Mouse (Mus musculus): ENCODE data around the gene Stk11. TPM values are rescaled to one million over a fixed set of nuclear protein-coding genes. Genes with fewer than 3 reads are reported as not detected.

The Stk11 gene
- polyA plus RNA-seq, 1 experiment: 91.7 TPM

DNA sequence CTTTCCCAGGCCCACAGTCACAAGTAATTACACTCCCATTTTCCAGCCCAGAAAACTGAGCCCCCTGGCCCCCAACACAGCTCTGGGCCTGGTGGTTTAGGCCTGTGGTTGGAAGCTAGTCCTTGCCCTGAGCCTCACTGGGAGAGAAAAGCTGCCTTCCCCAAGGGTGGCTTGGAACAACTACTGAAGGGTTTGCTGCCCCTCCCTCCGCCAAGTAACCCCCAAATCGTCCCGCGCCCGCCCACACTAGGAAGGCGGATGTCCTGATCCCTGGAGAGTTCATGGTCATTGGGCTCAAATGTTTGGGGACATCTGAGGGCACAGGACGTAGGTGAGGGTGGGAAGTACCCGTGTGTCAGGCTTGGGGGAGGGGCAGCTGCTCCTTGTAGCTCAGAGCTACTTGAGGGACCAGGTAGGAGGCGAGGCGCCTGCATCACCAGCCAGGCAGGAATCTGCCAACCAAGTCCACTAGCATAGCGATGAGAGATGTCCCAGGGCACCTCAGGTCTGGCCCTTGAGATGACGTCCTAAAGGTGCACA is 43.5 kb downstream of the Stk11 start:
- peaks cover 40% of the 10 kb centered on the region for H3K4me1 ChIP-seq (ENCODE audit: control insufficient read depth, insufficient read depth, low read length)
- TF ChIP-seq CTCF (IDR thresholded peaks at IDR 0.05; ENCODE audit: borderline replicate concordance, insufficient read depth, low read length) (no peak), POLR2A (IDR thresholded peaks at IDR 0.05; ENCODE audit: low read depth, low read length) (no peak)
- H3K4me3 ChIP-seq (ENCODE audit: insufficient read depth, low read length): no peak overlapping the region
- H3K27ac ChIP-seq (ENCODE audit: insufficient read depth, low read length): peak overlapping the region; percentile 88

GRCm38 (mm10) chr10:80159561-80160454 is 44.2 kb downstream of the Stk11 start:
- peak overlapping the region; percentile 18 for H3K4me3 ChIP-seq (ENCODE audit: insufficient read depth, low read length)
- H3K27ac ChIP-seq (ENCODE audit: insufficient read depth, low read length): peak overlapping the region; percentile 97
- TF ChIP-seq POLR2A (IDR thresholded peaks at IDR 0.05; ENCODE audit: low read depth, low read length) (no peak), CTCF (IDR thresholded peaks at IDR 0.05; ENCODE audit: borderline replicate concordance, insufficient read depth, low read length) (no peak)
- peaks cover 40% of the 10 kb centered on the region for H3K4me1 ChIP-seq (ENCODE audit: control insufficient read depth, insufficient read depth, low read length)

DNA sequence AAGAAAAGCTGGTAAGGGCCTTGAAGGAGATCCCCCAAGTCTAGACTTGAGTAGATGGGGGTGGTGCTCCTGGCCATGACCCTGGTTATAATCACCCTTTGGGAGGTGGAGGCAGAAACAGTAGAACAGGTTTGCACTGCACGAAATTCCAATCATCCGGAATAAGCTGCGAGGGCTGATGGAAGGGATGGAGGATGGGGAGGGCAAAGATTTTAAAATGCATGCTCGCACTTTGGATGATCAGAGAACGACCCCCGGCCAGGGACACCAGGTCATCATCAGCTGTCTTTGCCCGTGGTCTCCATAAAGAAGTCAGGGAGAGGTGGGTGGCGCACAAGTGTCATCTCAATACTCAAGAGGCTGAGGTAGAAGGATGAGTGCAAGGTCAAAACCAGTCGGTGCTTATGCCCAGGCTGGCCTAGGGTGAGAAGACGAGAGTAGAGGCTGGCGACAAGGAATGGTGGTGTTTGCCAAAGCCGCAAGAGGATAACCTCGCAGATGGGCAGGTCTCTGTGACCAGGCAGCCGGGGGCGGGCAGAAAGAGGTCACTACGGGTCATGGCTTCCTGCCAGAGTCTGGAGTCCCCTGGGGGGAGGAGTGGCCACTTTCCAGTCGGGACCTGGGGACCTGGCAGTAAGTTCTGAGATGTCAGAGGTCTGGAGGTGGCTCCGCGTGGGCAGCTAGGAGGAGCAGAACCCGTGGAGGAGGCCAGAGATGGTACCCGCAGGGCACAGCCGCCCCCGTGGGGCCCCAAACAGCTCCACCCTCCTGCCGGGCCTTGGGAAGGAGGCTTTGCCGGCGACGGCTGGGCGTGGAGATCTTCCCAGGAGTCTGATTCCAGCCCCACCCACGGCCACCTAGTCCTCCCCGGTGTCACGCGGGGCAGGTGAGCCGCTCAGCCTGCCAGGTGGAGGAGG is 45.1 kb downstream of the Stk11 start:
- TF ChIP-seq CTCF (IDR thresholded peaks at IDR 0.05; ENCODE audit: borderline replicate concordance, insufficient read depth, low read length) (no peak), POLR2A (IDR thresholded peaks at IDR 0.05; ENCODE audit: low read depth, low read length) (no peak)
- Histone ChIP-seq H3K4me1 (ENCODE audit: control insufficient read depth, insufficient read depth, low read length) (peaks cover 34% of the 10 kb centered on the region), H3K4me3 (ENCODE audit: insufficient read depth, low read length) (peak overlapping the region; percentile 18), H3K27ac (ENCODE audit: insufficient read depth, low read length) (peak overlapping the region; percentile 97)

- H3K27ac ChIP-seq (ENCODE audit: insufficient read depth, low read length): peak overlapping the region; percentile 97
- peaks cover 35% of the 10 kb centered on the region for H3K4me1 ChIP-seq (ENCODE audit: control insufficient read depth, insufficient read depth, low read length)
- H3K4me3 ChIP-seq (ENCODE audit: insufficient read depth, low read length): no peak overlapping the region
- TF ChIP-seq CTCF (IDR thresholded peaks at IDR 0.05; ENCODE audit: borderline replicate concordance, insufficient read depth, low read length) (no peak), POLR2A (IDR thresholded peaks at IDR 0.05; ENCODE audit: low read depth, low read length) (no peak)
These were observed 46.1 kb downstream of the Stk11 start for GRCm38 (mm10) chr10:80161522-80162242.

- Histone ChIP-seq H3K27ac (ENCODE audit: insufficient read depth, low read length) (peak overlapping the region; percentile 97), H3K4me1 (ENCODE audit: control insufficient read depth, insufficient read depth, low read length) (peaks cover 36% of the 10 kb centered on the region), H3K4me3 (ENCODE audit: insufficient read depth, low read length) (no peak overlapping the region)
- no peak for TF ChIP-seq POLR2A (IDR thresholded peaks at IDR 0.05; ENCODE audit: low read depth, low read length)
- no peak for TF ChIP-seq CTCF (IDR thresholded peaks at IDR 0.05; ENCODE audit: borderline replicate concordance, insufficient read depth, low read length)
These were observed 46.6 kb downstream of the Stk11 start for GRCm38 (mm10) chr10:80162243-80162608.

DNA sequence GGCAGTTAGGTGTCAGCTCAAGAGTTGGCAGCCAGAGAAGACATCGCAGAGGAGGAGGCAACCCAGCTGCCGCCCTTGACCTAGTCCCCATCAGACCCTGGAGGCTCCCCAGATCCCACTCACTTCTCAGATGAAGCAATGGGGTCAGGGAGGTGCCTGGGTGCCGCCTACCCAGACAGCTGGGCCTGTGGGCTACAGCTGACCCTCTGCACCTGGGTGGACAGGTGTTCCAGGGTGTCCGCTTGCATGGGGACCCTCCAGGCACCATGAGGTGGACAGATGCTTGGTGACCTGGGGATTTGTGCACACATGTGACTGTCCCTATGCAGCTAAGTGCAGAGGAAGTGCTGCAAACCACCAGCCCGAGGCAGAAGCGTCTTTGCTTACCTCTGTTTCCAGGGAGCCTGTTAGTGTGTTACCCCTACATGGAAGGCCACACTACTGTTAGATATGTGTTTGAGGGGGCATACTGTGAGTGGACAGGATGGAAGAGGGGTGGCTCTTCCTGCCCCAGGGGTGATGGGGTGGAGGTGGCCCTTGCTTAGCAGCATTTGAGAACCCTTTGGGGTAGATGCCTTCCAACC is 47.2 kb downstream of the Stk11 start:
- no peak overlapping the region for H3K4me3 ChIP-seq (ENCODE audit: insufficient read depth, low read length)
- TF ChIP-seq POLR2A (IDR thresholded peaks at IDR 0.05; ENCODE audit: low read depth, low read length) (no peak), CTCF (IDR thresholded peaks at IDR 0.05; ENCODE audit: borderline replicate concordance, insufficient read depth, low read length) (no peak)

DNA sequence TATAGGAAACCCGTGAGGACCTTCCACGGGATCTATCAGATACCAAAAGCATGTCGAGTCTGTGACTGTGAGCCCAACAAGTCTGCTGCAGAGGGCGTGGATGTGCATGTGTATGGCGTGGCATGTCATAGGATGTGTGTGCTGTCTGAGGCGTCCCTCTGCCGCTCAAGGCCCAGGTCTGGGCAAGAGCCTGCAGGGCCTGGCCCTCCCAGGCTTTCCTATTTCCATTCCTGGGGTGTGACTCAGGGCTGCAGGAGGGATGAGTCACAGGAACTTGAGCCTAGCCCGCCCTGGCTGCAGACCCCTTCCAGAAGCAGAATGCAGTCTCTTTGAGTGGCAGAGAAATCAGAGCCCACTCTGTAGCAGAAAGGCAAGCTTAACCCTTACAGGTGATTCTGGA is 48.1 kb downstream of the Stk11 start:
- peaks cover 35% of the 10 kb centered on the region for H3K4me1 ChIP-seq (ENCODE audit: control insufficient read depth, insufficient read depth, low read length)
- no peak overlapping the region for H3K4me3 ChIP-seq (ENCODE audit: insufficient read depth, low read length)
- TF ChIP-seq CTCF (IDR thresholded peaks at IDR 0.05; ENCODE audit: borderline replicate concordance, insufficient read depth, low read length): no peak
- no peak for TF ChIP-seq POLR2A (IDR thresholded peaks at IDR 0.05; ENCODE audit: low read depth, low read length)
- H3K27ac ChIP-seq (ENCODE audit: insufficient read depth, low read length): peak overlapping the region; percentile 97

More for the DNA sequence above, 47.2 kb downstream of the Stk11 start:
- Histone ChIP-seq H3K27ac (ENCODE audit: insufficient read depth, low read length) (peak overlapping the region; percentile 97), H3K4me1 (ENCODE audit: control insufficient read depth, insufficient read depth, low read length) (peaks cover 36% of the 10 kb centered on the region)

DNA sequence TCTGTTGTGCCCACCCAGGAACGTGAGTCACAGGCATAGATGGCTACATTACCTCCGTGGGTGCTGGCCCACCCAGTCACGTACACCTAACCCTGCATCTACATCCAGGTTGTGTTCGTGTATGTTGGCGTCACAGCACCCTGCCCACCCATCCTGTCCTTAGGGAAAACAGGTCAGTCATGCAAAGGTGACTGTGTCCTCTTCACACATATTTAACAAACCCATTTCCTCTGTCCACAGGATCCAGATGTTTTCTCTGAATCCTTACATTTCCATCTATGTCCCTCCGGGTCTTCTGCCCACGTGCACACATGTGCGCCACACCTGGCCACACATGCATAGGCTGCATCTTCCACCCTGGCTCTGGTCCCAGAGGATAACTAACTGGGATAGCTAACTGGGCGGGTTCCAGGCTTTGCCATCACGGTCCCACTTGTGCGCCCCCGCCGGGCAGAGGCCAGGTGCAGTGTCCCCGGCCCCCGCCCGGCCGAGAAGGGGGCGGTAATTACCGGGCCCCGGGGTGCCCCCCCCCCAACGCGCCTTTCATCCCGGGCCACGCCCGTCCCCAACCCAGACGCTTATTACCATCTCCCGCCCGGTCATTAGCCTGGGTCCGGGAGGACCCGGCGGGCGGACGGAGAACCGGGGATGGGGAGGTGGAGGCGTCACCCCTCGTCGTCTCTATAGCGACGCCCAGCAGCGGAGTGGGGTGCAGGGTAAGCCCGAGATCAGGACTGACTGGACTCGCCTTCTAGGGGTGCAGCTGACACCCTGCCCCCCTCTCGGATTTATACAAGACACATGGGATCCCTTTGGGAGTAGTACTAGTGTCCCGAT is 48.8 kb downstream of the Stk11 start:
- Histone ChIP-seq H3K4me3 (ENCODE audit: insufficient read depth, low read length) (peak overlapping the region; percentile 21), H3K27ac (ENCODE audit: insufficient read depth, low read length) (peak overlapping the region; percentile 97), H3K4me1 (ENCODE audit: control insufficient read depth, insufficient read depth, low read length) (peaks cover 29% of the 10 kb centered on the region)
- TF ChIP-seq CTCF (IDR thresholded peaks at IDR 0.05; ENCODE audit: borderline replicate concordance, insufficient read depth, low read length) (no peak), POLR2A (IDR thresholded peaks at IDR 0.05; ENCODE audit: low read depth, low read length) (no peak)
